Mouse (Mus musculus): ENCODE results near the gene Pla2g7.

Pla2g7 gene

DNA sequence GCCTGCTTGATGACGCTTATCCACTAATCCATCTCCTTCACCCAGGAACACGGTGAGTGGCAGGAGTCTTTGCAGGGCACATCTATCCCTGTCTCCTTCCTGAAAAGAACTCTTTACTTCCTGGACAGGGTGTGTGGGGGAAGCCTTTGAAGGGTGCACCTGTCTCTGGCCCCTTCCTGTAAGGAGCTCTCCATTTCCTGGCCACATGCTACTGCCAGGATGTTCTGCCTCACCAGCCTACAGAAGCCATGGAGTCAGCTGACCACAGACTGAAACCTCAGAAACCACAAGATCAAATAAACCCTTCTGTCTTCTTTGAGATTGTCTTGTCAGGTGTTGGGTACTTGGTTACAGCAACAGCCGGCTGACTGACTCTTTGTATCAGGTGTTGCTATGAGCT is 77.2 kb downstream of the Pla2g7 start:
- peak; percentile 51 for DNase-seq (ENCODE audit: low read depth)

DNA sequence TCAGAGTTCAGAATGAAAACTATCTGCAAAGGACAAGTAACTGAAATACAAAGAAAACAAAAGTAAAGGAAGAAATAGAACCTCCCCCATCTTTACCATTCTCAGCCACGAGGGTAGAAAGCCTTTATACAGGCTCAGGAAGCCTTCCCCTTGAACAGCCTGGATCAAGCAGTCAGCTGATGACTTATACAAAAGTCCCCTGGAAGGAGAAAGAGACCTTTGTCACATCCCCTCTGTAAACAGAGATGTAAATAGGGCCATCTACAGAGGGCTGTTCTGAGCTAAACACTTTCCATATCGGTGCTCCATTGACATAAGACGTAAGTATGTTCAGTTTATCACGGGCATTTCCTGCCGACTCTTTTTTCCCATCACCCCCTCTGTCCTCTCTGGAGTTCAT is 79.0 kb downstream of the Pla2g7 start:
- DNase-seq (ENCODE audit: low read depth) = no peak

DNA sequence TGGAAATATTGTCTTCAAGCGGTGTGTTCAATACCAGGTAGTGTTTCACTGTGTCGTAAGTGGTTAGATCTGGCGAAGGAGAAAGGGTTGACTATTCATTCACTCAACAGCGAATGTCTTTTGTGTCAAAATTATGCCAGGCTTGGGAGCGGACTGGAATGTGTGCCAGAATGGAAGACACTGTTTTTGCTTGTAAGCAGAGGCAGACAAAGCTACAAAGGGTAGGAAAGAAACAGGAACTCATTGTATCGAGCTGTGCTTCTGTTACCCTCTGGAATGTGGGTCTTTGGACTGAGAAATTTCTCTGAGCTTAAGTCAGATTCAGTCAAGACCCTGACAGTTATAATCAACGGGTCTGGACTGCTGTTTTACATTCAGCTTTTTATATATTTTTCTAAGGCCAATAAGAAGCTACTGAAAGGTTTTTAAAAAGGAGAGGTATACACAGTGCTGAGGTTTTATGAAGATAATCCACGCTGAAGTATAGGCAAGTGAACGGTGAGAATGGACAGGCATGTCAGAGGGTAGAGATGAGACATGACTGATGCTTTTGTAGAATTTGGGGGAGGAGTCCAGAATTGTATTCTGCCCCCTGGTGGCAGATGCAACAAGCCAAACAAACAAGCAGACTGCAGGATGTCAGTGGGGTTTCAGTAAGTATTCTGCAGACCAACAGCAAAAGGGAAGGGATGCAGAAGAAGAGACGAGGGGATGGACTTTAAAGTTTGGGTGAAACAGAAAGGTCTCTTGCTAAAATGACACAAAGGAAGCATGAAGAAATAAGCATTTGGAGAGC is 81.9 kb downstream of the Pla2g7 start:
- DNase-seq (ENCODE audit: low read depth) = peak; percentile 4

DNA sequence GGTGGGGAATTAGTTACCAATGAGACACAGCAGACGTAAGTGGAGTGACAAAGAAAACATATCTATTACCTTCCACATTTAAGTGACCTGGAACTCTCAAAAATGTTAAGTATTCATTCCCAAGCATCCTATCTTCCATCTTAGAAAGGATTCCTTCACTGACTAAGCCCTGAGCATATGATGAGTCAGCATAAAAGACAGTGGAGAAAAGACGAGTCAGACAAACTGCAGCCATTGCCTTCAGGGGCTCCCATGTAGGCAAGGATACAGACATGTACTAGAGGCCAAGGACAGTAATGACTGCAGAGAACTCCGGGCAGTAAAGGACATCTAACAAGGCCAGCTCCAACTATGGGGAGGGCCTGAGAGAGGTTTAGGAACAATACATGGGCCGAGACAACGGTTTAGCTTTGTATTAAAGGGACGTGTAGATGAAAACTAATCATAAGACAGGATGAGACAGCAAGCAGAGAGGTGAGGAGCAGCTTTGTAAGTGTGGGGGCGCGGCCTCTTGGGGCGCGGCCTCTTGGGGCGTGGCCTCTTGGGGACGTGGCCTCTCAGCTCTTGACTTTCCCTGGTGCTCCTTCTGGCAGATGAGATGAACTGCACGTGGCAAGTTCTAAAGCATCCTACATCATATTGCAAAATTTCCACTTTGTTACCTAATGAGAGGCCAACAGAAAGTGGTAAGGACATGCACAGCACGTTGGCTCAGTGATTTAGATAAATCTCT is 83.6 kb downstream of the Pla2g7 start:
- peak; percentile 5 for DNase-seq (ENCODE audit: low read depth)
